Mouse (Mus musculus) kidney, postnatal 10 days (tissue): ENCODE measurements at regions not wholly inside any gene's neighbourhood (a gene's known extent, or its start where the extent isn't known, plus 50 kb on each side); places are given as distances from the start of the nearest gene placed in this dataset.

Source experiments
- DNase-seq: peaks from one replicate; pipeline ENCODE4 v3.0.0; 2021; ENCODE audit warnings: mixed read lengths

DNA sequence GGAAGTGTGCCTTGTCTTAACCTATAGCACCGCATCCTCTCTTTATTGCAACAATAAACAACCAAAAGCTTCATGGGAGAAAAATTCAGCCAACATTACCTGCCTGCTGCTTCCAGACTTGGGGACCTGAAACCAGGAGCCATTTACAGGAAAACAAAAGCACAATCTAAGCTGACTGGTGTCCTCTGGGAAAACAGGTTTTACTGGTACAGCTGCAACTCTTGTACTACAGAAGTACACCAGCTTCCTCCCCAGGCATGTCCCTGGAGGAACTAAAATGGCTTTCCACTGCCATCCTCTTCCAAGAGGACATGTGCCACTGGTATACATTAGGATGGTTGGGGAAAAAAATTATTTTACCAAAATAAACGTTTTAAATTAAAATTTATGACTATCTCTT lies 63.9 kb upstream of the Ptprk start:
- DNase-seq: no peak

DNA sequence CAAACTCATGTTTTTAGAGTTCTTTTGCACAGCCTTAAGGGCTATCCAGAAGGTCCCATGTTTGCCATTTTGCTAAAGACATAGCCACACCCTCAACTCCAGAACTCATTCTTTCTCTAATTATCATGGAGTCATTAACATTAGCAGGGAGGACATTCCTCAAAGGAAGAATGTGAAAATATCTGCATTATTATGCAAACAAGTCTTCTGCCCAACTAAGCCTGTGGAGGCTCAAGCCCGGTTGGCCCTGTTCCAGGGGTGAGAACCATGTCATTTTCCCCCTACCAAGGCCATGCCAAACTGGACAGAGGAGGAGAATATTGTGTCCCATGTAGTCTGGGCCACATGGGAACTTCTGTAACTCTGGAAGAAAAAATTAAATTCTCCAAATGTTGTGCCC lies 62.5 kb upstream of the Ptprk start:
- no peak for DNase-seq

DNA sequence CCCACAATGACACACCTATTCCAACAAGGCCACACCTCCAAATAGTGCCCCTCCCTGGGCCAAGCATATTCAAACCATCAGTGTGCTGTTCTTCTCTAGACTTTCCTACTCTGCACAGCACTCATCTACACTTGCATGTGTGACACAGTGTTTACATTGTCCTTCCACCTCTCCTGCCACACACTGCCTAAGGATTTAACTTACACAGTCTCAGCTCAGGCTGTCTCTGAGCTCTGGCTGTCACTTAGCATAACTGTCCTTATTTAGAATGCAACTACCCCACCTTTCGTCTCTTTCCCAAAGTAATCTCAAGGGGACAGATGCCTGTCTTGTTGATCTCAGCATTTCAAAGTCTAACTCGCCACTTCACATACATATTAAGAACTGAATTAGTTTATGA lies 61.2 kb upstream of the Ptprk start:
- no peak for DNase-seq

DNA sequence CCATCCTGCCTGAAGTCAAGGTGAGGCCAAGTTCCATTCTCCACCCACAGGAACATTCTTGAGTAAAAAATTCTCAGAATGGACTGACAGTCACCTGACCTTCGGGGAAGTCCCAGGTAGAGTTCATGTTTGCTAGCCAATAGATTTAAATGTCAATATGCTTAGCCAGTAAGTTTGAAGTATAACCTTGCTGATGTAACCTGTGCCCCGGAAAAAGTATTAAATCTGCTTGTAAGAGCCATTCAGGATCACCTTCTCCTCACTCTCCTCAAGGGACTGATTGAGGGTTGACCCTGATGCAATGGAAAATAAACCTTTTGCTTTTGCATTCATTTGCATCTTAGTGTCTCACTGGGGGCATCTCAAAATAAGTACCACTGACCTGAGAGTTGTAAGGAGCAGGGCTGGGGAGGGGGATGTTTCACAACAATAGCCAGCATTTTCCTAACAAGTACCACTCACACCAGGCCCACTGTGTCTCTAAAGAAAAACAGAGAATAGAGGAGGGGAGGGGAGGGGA lies 60.3 kb upstream of the Ptprk start:
- no peak for DNase-seq
